Mouse (Mus musculus) brain, embryonic 14.5 days (tissue): ENCODE measurements at regions not wholly inside any gene's neighbourhood (a gene's known extent, or its start where the extent isn't known, plus 50 kb on each side); places are given as distances from the start of the nearest gene placed in this dataset.

Source experiments
- CTCF ChIP-seq: fragments of 200-500 bp; IDR thresholded peaks from 2 replicates; pipeline ENCODE4 v1.5.1; 2012; ENCODE audit warnings: inconsistent platforms, mild to moderate bottlenecking, moderate library complexity, borderline replicate concordance; ENCODE audit not compliant: insufficient read depth, insufficient read length; ENCODE audit errors: extremely low read depth
- POLR2A ChIP-seq: fragments of 200-500 bp; IDR thresholded peaks from 2 replicates; pipeline ENCODE4 v1.6.1; 2012; ENCODE audit warnings: mild to moderate bottlenecking, inconsistent platforms, borderline replicate concordance; ENCODE audit not compliant: poor library complexity, insufficient read depth, insufficient read length, severe bottlenecking; ENCODE audit errors: extremely low read depth

GRCm38 (mm10) chr1:169840948-169841347 lies 87.5 kb upstream of the Ccdc190 start:
- no peak for TF ChIP-seq CTCF
- TF ChIP-seq POLR2A = no peak
